Mouse (Mus musculus) cerebellum, adult 18-20 months (tissue): ENCODE results near the gene Tspear.
A peak's percentile ranks its signal among the peaks of the same experiment; 100 is the strongest.

ENCODE experiments used
- DNase-seq, 2 experiments: peaks; one replicate each; pipeline ENCODE4 v3.0.0; 2021

The Tspear gene

DNA sequence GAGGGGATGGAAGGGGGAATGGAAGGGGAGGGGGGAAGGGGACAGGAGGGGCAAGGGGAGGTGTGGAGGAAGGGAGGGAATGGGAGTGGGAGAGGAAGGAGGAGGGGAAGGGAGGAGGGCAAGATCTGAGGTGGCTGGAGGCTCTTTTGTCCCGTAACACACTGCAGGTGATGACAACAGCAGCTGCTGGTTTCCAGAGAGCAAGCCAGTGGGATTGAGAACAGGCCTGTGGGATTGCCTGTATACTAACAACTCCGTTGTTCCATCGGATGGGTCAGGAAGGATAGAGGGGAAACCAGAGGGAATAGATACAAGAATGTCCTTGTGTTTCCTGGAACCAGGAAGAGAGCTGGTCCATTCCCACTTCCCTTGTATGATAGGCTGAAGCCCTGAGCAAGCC lies 111.3 kb downstream of the Tspear start:
- DNase-seq, result no peak

DNA sequence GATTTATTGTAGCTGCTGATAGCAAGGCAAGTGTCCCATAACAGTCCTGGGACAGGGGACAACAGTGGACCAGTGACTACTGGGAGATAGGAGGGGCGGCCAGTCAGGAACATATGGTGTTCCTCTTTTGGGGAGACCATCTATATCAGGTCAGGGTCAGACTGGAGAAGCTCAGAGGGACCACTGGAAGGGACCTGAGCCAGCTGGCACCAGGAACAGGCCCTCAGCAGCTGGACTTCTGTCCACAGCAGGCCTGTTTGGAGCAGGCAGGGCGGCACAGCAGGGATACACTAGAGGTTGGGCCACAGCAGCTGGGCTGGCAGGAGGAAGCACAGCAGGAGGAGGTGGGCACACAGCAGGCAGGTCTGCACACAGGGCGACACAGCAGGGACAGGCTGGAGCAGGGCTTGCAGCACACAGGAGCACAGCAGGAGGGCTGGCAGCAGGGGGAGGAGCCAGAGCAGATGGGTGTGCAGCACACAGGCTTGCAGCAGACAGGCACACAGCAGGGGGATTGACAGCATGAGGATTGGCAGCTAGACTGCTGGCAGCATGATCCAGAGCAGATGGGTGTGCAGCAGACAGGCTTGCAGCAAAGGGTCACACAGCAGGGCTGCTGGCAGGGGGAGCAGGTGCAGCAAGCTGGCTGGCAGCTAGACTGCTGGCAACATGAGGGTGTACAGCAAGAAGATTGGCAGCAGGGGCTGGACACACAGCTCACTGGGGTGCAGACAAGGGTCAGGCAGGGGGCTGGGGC lies 112.0 kb downstream of the Tspear start:
- peak in 1 of 2 experiments; percentile 10 for DNase-seq

DNA sequence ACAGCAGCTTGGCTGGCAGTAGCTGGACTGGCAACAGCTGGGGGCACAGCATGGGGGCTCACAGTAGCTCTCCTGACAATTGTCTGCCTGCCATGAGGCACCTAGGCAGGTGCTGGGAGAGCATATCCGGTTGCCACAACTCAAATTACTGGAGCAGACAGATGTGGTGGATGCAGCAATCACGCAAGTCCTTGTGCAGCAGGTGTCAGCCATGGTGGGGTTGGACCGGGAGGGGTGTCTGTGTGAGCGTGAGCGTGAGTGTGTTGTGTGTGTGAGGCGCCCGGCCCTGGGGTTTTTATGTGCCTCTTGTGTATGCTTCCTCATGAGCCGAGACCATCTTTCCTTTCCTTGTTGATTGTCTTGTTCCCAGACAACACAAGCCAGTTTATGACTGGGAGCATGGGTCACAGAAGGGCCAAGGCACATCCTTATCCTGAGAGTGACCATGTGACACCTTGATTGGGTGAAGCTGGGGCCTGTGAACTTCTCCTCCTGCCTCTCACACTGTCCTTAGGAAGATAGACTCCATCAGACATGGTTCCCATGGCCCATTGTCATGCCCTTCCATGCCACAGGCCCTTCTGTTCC lies 112.6 kb downstream of the Tspear start, which contains the start of gene Gm19668:
Gm19668 (minus strand) TSS at position 213 of the 588 bp plus-strand sequence.
- DNase-seq, result no peak

DNA sequence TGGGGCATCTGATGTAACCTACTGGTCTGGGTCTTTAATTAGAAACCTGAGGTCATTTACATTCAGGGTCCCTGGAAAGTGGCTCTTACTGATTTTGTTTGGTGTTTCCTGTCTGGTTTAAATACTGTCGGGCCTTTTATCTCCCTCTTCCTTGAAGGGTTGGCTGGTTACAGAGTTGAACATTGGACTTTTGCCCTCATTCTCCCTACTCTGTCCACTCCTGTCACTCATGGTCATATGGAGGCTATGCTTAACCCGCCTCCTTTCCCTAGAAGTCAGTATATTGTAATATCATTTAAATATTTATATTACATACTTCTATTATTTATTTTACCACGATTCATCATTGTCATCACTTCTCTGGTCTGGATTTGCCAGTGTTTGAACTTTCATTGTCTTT lies 117.7 kb downstream of the Tspear start:
- no peak for DNase-seq

DNA sequence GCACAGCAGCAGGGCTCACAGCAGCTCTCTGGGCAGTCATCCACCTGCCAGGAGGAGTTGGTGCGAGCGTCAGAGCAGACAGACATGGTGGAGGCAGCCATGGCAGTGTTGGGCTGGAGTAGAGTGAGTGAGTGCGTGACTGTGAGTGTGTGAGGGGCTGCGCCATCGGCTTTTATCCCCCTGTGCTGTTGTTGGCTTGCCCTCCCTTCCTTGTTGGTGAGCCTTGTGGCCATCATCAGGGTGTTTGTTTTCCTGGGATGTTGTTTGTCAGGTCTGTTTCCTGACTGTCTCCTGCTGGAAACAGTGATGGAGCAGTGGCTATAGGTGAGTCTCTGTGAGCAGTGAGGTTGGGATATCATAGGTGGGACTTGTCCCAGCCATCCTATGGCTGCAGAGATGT lies 125.4 kb downstream of the Tspear start, which contains the start of gene Gm9507:
Gm9507 (minus strand) TSS at position 101 of the 400 bp plus-strand sequence.
- DNase-seq, result no peak

DNA sequence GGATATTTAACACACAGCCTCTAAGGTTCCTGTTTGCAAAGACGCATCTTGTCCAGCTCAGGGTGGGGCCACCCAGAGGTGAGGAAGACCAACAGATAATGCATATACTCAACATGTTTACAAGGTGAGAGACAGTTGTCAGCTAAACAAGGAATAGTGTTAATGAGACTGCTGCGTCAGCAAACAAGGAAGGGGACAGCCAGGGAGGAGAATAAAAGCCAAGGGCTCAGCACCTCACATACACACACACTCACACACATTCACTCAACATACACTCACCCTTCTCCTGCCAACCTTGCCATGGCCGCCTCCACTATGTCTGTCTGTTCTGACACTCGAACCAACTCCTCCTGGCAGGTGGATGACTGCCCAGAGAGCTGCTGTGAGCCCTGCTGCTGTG lies 128.0 kb downstream of the Tspear start, which contains the start of gene Gm2696:
Gm2696 (plus strand) TSS at position 301 of the 400 bp plus-strand sequence.
- no peak for DNase-seq

DNA sequence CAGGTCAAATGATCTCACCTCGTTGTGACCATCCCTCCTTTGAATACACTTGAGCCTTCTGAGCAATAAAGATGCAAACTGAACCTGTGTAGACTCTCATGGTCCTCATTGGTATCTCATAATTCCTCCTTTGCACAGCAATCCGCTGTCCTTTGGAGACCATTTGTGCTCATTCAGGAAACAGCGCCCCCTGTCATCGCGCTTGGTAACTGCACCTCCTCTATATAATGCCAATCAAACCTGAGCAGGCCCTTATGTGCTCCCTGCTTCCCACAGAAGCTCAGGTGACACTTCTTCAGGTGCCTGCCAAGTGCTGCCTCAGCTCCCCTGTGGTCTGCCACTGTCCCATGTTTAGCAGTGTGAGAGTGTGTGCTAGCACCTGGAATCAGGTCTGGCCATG lies 129.1 kb downstream of the Tspear start:
- DNase-seq, result no peak

DNA sequence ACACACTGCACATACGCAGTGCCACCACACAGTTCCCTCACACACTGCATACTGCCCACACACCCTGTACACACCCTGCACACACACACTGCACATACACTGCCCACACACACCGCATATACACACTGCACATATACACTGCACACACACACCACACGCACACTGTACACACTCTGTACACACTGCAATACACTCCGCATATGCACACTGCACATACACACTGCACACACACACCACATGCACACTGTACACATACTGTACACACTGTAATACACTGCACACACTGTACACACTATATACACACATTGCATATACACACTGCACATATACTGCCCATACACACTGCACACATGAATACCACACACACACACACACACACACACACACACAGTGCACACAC lies 132.2 kb downstream of the Tspear start:
- no peak for DNase-seq

DNA sequence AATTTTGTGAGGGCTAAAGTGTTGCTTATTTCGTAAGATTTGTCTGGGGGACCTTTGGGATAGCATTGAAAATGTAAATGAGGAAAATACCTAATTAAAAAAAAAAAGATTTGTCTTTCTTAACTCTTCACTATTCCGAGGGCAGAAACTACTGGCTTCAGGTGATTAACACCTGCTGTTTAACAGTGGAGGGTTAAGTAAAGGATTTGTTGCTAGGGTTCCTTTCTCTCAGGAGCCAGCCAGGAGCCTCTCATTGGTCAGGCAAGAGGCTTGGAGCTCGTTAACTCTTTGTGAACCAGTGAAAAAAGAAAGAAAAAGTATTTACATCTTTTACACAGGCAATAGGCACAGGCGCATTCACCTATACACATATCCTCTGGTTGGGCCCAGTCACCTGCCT lies 132.8 kb downstream of the Tspear start:
- DNase-seq, result no peak

DNA sequence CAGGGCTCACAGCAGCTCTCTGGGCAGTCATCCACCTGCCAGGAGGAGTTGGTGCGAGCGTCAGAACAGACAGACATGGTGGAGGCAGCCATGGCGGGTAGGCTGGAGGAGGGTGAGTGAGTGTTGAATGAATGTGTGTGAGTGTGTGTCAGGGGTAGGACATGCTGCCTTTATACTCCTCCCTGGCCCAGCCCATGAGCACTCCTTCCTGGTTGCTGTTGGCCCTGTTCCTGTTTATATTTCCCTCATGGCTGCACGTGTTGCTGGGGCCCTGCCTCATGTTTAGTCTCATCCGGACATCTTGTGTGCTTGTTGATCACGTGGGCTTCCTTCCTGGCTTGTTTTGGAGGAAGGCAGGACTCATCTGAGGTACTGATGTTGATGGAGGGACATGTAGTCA lies 140.6 kb downstream of the Tspear start, which contains the start of gene Krtap10-4:
Krtap10-4 (minus strand) TSS at position 145 of the 400 bp plus-strand sequence.
- no peak for DNase-seq

DNA sequence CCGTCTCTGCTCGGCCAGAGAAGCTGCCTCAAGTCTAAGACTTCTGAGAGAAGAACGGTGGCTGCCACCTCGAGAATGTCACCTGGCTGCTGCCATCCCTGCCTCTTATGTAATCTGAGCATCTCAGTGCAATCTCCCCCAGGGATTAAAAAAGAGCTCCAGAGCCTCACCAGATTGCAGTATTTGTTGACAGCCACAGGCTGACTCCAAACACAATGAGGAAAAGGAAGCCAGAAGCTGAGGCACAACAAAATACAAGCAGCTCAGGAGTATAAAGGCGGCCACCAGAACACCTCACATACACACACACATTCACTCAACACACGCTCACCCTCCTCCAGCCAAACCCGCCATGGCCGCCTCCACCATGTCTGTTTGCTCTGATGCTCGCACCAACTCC lies 149.3 kb downstream of the Tspear start, which contains the start of gene Krtap10-10:
Krtap10-10 (plus strand) TSS at position 301 of the 400 bp plus-strand sequence.
- DNase-seq, result no peak

DNA sequence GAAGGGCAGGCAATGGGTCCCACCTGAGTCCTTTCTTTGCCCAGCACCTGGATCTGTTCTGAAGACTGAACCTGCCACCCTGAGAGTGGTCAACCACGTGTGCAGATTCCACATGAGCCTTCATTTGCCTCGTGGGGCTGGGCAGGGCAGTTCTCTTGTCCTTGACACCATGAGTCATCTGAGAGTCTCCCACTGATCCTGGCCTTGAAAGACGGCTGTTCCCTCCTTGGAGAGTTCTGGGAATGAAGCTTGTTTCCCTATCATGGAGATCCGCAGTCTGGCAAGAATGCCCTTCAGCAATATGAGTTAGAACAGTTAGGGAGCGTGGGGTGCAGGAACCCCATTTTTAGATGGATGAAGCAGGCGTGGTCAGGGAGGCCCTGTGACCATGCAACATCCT lies 152.6 kb downstream of the Tspear start:
- no peak for DNase-seq

DNA sequence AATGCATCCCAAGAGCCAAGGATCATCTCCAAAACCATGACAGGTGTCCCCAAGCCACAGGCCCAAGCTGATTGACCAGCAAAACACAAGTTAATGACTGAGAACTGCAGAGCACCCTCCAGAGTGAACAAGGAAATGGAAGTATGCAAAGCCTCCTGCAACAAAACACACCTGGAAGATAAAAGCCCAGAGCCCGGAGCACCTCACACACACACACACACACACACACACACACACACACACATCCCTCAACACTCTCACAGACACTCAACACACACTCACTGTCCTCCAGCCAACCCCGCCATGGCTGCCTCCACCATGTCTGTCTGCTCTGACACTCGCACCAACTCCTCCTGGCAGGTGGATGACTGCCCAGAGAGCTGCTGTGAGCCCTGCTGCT lies 160.1 kb downstream of the Tspear start, which contains the start of gene Gm36176:
Gm36176 (plus strand) TSS at position 301 of the 400 bp plus-strand sequence.
- DNase-seq, result no peak

DNA sequence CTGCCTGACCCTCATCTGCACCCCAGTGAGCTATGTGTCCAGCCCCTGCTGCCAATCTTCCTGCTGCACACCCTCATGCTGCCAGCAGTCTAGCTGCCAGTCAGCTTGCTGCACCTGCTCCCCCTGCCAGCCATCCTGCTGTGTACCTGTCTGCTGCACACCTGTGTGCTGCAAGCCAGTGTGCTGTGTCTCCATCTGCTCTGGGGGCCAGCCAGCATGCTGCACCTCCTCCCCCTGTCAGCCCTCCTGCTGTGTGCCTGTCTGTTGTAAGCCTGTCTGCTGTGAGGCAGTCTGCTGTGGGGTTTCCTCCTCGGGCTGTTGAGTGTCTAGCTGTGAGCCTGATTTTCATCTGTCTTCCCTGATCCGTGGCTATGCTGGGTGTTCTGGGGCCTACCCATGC lies 160.6 kb downstream of the Tspear start:
- peak; percentile 18 to 33 for DNase-seq

DNA sequence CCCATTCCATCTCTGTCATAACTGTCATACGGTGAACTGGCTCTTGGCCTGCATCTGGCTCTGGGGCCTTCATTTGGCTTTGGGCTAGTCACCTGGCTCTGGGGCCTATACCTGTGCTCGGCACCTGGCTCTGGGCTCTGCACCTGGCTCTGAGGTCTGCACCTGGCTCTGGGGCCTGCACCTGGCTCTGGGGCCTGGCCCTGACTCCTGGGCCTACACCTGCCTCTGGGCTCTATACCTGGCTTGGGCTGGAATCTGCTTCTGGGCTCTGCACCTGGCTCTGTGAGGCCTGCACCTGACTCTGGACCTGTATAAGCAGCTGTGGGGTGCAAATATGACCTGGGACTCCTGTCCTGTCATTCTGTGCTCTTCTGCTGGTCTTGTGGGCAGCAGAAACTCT lies 161.2 kb downstream of the Tspear start:
- no peak for DNase-seq

DNA sequence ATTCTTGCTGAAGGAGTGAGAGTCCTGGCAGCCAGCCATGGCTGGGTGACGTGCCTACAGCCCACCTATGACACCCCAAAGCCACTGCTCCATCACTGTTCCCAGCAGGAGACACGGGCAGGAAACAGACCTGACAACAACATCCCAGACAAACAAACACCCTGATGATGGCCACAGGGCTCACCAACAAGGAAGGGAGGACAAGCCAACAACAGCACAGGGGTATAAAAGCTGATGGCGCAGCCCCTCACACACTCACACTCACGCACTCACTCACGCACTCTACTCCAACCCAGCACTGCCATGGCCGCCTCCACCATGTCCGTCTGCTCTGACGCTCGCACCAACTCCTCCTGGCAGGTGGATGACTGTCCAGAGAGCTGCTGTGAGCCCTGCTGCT lies 166.2 kb downstream of the Tspear start, which contains the start of gene Gm10318:
Gm10318 (plus strand) TSS at position 301 of the 400 bp plus-strand sequence.
- DNase-seq, result no peak

DNA sequence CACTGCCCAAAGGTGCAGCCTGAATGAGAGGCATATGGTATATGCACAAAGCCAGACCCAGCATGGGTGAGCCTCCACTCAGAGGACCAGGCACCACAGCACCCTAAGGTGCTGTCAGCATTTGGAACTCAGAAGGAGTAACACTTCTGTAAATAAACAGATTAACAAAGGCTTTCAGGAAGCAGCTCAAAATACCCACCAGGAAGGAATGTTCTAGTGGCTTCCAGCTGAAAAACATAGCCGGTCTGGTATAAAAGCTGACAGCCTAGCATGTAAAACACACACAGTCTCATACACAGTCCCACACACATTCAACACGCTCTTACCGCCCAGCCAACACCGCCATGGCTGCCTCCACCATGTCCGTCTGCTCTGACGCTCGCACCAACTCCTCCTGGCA lies 175.3 kb downstream of the Tspear start, which contains the start of gene Gm3285:
Gm3285 (plus strand) TSS at position 301 of the 400 bp plus-strand sequence.
- no peak for DNase-seq

DNA sequence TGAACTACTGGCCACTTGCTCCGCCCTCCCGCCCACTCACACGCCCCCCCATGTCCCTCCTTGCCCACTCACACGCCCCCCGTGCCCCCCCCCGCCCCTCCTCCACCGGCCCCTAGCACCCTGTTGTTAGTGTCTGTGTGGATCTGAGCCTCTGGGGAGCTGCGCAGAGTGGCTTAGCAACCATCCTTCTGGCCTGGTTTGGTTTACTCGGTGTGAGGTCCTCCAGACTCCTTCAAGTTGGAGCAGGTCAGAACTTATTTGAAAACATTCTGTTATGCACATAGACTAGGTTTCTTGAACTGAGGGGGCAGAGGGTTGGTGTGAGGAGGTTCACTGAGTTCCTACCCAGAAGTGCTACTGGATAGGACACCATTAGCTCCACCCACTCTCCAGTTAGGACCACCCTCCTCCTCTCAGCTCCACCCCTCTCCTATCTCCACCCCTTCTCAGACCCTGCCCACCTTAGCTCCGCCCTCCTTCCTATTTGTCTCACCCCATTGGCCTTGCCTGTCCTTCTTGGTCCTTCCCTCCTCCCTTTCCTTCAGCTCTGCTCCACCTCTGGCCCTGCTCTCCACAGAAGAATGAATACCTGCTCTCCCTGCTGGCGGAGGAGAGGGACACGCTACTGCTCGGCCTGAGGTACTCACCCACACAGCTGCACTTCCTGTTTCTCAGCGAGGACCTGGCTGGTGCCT lies 177.8 kb downstream of the Tspear start:
- DNase-seq, result peak; percentile 26 to 52

DNA sequence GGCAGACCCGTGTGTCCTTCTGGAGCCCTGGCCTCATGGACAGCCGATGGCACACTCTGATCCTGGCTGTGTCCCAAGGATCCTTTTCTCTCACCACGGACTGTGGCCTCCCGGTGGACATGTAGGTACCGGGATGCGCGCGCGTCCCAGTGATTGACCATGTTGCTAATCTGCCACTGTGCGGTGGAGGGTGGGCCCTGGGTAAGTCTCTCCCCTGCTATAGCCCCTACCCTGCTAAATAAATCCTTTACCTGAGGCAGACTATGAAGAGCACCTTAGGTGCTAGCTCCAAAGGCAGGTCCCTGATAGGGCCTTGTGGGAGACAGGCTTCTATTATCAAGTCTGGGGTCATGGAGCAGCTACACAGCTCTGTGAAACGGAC lies 178.4 kb downstream of the Tspear start:
- DNase-seq, result peak; percentile 19 to 26

DNA sequence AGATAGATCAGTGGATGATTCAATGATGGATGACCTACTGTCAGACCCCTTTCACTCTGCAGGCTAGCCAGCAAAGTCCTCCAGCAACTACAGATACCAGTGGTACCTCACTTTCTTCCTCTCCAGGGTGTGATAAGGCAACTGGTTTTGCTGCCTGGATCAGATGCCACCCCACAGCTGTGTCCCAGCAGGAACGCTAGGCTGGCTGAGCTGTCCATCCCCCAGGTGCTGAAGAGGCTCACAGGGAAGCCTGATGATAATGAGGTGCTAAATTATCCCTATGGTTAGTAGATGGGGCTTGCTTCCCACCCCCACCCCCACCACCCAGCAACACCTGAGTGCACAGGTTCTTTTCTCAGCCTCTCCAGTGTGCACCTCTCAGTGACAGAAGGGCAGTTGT lies 181.2 kb downstream of the Tspear start:
- DNase-seq, result no peak

DNA sequence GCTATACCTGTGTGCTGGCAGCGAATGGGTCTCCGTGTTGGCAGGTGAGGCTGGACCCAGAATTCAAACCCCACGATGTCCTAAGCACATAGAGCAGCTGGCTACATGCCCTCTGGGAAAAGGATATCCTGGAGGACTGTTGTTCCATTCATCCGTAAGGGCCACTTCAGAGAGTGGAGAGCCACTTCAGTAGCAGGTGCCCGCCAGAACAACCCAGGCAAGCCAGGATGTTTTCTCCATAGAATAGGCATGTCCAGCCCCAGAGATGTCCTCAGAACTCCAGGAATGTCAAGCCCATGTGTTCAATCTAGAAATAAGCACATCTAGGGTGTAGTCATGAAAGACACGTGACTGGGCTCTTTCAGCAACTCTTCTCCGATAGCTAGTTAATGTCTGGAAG lies 183.3 kb downstream of the Tspear start:
- no peak for DNase-seq

DNA sequence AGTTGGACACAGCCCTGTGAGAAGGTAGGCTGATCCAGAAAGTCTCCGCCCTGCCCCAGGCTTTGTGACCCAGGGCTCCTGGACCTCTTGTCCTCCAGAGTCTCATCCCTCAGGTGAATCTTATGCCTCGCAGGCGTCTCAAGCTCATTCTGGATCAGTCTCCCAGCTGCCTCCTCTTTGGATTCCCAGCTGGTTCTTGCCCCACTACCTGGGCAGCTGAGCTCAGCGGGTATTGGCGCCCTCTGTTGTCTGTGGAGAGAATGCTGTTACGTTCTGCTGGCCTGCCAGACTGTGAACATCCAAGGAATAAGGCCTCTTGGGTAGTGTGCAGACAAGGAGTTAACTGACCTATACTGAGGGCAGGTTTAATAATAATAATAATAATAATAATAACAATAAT lies 192.6 kb downstream of the Tspear start:
- peak; percentile 14 for DNase-seq

DNA sequence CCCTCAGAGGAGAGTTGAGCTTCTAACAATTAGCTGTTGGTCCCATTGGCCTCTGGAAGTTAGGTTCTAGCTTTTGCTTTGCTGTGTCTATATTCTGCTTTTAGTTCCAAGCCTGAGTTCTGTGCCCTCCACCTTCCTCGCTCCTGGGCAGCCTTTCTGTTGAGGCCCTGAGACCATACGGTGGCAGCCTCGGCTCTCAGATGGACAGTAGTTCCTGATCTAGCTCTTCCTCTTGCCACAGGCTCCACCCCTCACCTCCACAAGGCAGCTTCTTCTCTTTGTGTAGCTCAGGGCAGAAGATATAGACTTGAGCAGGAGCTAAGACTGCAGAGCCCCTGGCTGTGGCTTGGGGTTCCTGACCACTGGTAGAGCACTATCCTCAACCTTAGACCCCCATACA lies 193.9 kb downstream of the Tspear start:
- no peak for DNase-seq
